Mouse (Mus musculus): ENCODE data around the gene Olfr1447. TPM values are rescaled to one million over a fixed set of nuclear protein-coding genes. Genes with fewer than 3 reads are reported as not detected.

Olfr1447 gene
- not detected for total RNA-seq (2023)

GRCm38 (mm10) chr19:12903643-12904042, at the start of gene Olfr1447:
Olfr1447 (minus strand) TSS chr19:12903743.

DNA sequence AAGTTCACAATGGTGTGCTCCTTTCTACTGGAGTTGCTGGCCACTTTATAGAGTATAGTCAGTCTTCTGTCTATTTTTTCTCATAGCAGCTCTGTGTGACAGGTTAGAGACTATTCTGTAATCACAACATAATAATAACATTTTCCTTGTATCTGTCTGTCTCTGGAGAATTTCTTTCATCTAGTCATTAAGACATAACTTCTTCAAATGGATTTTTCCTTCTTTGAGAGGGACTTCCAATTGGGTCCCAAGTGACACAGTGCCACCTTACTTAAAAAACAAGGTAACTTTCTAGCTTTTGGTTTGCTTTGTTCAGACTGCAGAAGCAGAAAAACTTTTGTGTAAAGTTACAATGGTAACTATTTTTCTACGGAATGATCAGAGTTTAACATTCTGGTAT, 46.4 kb upstream of the Olfr1447 start, which contains the start of gene Olfr1450:
Gene Olfr1450 (plus strand): TSS at position 301 of the 400 bp plus-strand sequence.

DNA sequence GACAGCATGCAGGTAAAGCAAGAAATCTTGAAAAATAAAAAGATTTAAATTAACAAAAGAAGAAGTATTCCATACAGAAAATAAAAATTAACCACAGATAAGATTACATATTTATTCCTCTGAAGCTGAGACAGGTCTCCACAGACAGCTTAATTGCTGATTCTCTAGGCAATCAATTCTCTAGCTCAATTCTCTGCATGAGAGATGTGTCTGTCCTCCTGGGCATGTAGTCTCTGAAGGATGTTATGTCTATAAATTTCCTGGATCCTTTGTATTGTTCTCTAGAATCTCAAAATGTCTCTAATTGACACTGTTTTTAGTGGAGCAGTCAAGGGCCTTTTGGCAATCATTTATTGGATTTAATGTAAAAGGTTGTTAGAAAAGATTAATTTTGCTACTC, 27.0 kb upstream of the Olfr1447 start, which contains the start of gene Olfr1449:
Gene Olfr1449 (plus strand): TSS at position 301 of the 400 bp plus-strand sequence.

GRCm38 (mm10) chr19:12924319-12924718, 20.8 kb upstream of the Olfr1447 start, which contains the start of gene Olfr1448:
Olfr1448 (minus strand) TSS chr19:12924419.

DNA sequence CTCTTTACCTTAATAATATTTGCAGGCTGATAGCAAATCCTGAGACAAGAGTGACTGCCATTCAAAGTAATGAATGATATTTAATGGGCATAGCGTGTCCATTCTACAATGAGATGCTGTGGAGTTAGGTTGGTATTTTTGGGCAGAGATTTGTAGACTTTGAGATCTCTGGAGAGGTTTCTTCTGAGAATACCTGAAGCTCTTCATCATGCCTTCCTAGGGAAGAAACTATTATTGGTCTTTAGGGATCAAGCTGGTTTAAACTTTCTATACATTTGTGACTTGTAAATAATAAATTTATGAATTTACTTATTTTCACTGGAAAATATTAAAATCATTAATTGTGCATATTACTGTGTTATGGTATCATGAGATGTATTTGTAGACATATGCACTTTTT, 10.1 kb downstream of the Olfr1447 start, which contains the start of gene Olfr1446:
Gene Olfr1446 (minus strand): TSS at position 101 of the 400 bp plus-strand sequence.

DNA sequence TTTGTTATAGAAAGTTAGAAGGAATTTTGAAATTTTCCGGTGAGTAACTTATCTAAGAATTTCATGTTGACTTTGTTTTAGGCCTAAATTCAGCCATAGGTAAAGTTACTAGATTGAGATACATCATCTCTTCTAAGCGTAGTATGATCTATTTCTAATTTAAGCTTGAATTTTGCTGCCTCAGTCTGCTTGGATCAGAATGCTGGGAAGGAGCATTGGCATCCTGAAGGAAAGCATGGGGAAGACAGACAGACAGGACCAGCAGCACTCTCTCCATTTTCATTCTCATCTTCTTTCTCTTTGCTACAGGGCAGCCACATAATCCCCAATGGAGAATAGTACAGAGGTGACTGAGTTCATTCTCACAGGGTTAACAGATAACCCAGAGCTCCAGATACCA, 20.0 kb downstream of the Olfr1447 start, which contains the start of gene Olfr1445:
Gene Olfr1445 (plus strand): TSS at position 301 of the 400 bp plus-strand sequence.

GRCm38 (mm10) chr19:12856983-12857382, 46.6 kb downstream of the Olfr1447 start, which contains the start of gene Olfr1444:
Olfr1444 (plus strand) TSS chr19:12857283.

Other genes starting within 250 kb of the Olfr1447 start
- gene Olfr1442, start 233.3 kb downstream of the Olfr1447 start, total RNA-seq (2023): not detected
- not detected for gene Olfr1443, start 225.6 kb downstream of the Olfr1447 start, total RNA-seq (2023)
- gene Keg1, start 208.0 kb downstream of the Olfr1447 start, total RNA-seq (2023): not detected
- 1 to 10 TPM; 5.7 to 6.1 TPM for gene Cntf, start 138.1 kb downstream of the Olfr1447 start, total RNA-seq (2023)
- 10 to 100 TPM; 85.1 to 88.8 TPM for gene Zfp91, start 107.6 kb downstream of the Olfr1447 start, total RNA-seq (2023)
- gene Lpxn, start 107.5 kb downstream of the Olfr1447 start, total RNA-seq (2023): 10 to 100 TPM; 42.7 to 50.1 TPM
- gene Gm5244, start 57.1 kb downstream of the Olfr1447 start, total RNA-seq (2023): 1 to 10 TPM; 4.5 to 5.5 TPM
- 1 to 10 TPM in 1 of 2 experiments, not detected in 1; 1.1 TPM for gene Olfr1444, start 46.5 kb downstream of the Olfr1447 start, total RNA-seq (2023)
- not detected for gene Olfr1445, start 19.9 kb downstream of the Olfr1447 start, total RNA-seq (2023)
- gene Olfr1446, start 10.2 kb downstream of the Olfr1447 start, total RNA-seq (2023): not detected
- gene Olfr1448, start 20.7 kb upstream of the Olfr1447 start, total RNA-seq (2023): not detected
- not detected for gene Olfr1449, start 27.1 kb upstream of the Olfr1447 start, total RNA-seq (2023)
- gene Olfr1450, start 46.5 kb upstream of the Olfr1447 start, total RNA-seq (2023): not detected
- not detected for gene Olfr1451, start 91.3 kb upstream of the Olfr1447 start, total RNA-seq (2023)
- gene Olfr1453, start 124.6 kb upstream of the Olfr1447 start, total RNA-seq (2023): not detected
- not detected for gene Olfr1454, start 156.9 kb upstream of the Olfr1447 start, total RNA-seq (2023)
- not detected for gene Olfr1457, start 194.1 kb upstream of the Olfr1447 start, total RNA-seq (2023)
- not detected for gene Olfr1458, start 203.0 kb upstream of the Olfr1447 start, total RNA-seq (2023)
- under 1 TPM in 1 of 2 experiments, not detected in 1; 0.12 TPM for gene Olfr1459, start 245.8 kb upstream of the Olfr1447 start, total RNA-seq (2023)